Mouse (Mus musculus) testis, adult 2 months (tissue): ENCODE measurements around the gene 9330182O14Rik. TPM values are rescaled to one million over a fixed set of nuclear protein-coding genes. Genes with fewer than 3 reads are reported as not detected.

Source experiments
- H3K27ac ChIP-seq: fragments of 200-500 bp; 2 replicates; pipeline ENCODE4 v1.5.1; 2012; ENCODE audit warnings: low read depth, low read length; ENCODE audit not compliant: control insufficient read depth, insufficient read depth
- H3K27me3 ChIP-seq: fragments of 200-500 bp; 2 replicates; pipeline ENCODE4 v1.6.1; 2012; ENCODE audit warnings: mild to moderate bottlenecking, low read length, moderate library complexity; ENCODE audit not compliant: control insufficient read depth, insufficient read depth
- H3K36me3 ChIP-seq: fragments of 200-500 bp; 2 replicates; pipeline ENCODE4 v1.6.1; 2012; ENCODE audit warnings: mild to moderate bottlenecking, low read length; ENCODE audit not compliant: control insufficient read depth, insufficient read depth
- H3K4me1 ChIP-seq: fragments of 200-500 bp; 2 replicates; pipeline ENCODE4 v1.6.1; 2012; ENCODE audit warnings: low read length; ENCODE audit not compliant: control insufficient read depth, insufficient read depth
- H3K4me3 ChIP-seq: fragments of 200-500 bp; 2 replicates; pipeline ENCODE4 v1.5.1; 2012; ENCODE audit warnings: low read depth, mild to moderate bottlenecking, low read length, moderate library complexity, mixed read lengths; ENCODE audit not compliant: control insufficient read depth
- CTCF ChIP-seq: fragments of 200-500 bp; IDR thresholded peaks from 2 replicates; pipeline ENCODE4 v1.5.1; 2012; ENCODE audit warnings: low read depth, mild to moderate bottlenecking, inconsistent platforms, low read length, moderate library complexity; ENCODE audit not compliant: control insufficient read depth, insufficient read depth, insufficient replicate concordance
- POLR2A ChIP-seq: fragments of 200-500 bp; IDR thresholded peaks from 2 replicates; pipeline ENCODE4 v1.6.1; 2012; ENCODE audit warnings: low read depth, mild to moderate bottlenecking, inconsistent platforms, low read length, moderate library complexity; ENCODE audit not compliant: control insufficient read depth
- polyA plus RNA-seq: library from polyadenylated mRNA; depleted of rRNA; stranded (reverse); fragments of >200 nt; gene quantifications from 2 replicates; pipeline ENCODE4 v1.2.3, GENCODE M21; 2012

The 9330182O14Rik gene
- polyA plus RNA-seq, 1 experiment, result 0.86 TPM

- Histone ChIP-seq H3K27ac (no peak overlapping the region), H3K36me3 (no peaks in the 10 kb centered on the region), H3K27me3 (no peaks in the 10 kb centered on the region), H3K4me1 (peaks cover 10% of the 10 kb centered on the region), H3K4me3 (no peak overlapping the region)
- no peak for TF ChIP-seq CTCF
- TF ChIP-seq POLR2A, result no peak
Observed at GRCm38 (mm10) chr15:40129496-40129895, 4.7 kb upstream of the 9330182O14Rik start.

- Histone ChIP-seq H3K4me1 (peaks cover 12% of the 10 kb centered on the region), H3K27me3 (no peaks in the 10 kb centered on the region), H3K27ac (no peak overlapping the region), H3K4me3 (peak overlapping the region; percentile 47), H3K36me3 (no peaks in the 10 kb centered on the region)
- no peak for TF ChIP-seq POLR2A
- peak; percentile 91 for TF ChIP-seq CTCF
Observed at GRCm38 (mm10) chr15:40130880-40131478, 3.2 kb upstream of the 9330182O14Rik start.

GRCm38 (mm10) chr15:40132408-40132807, 1.8 kb upstream of the 9330182O14Rik start:
- Histone ChIP-seq H3K27me3 (no peaks in the 10 kb centered on the region), H3K27ac (no peak overlapping the region), H3K4me3 (no peak overlapping the region), H3K36me3 (no peaks in the 10 kb centered on the region), H3K4me1 (peaks cover 12% of the 10 kb centered on the region)
- TF ChIP-seq CTCF (no peak), POLR2A (no peak)

GRCm38 (mm10) chr15:40144221-40144620, 10.1 kb downstream of the 9330182O14Rik start:
- H3K27ac ChIP-seq, result no peak overlapping the region
- peak; percentile 4; the same call in 1 of the 2 replicates for TF ChIP-seq CTCF
- TF ChIP-seq POLR2A, result no peak

GRCm38 (mm10) chr15:40157683-40158082, 23.5 kb downstream of the 9330182O14Rik start:
- Histone ChIP-seq H3K4me3 (no peak overlapping the region), H3K4me1 (no peaks in the 10 kb centered on the region), H3K27me3 (no peaks in the 10 kb centered on the region), H3K27ac (no peak overlapping the region), H3K36me3 (no peaks in the 10 kb centered on the region)
- TF ChIP-seq CTCF, result no peak
- no peak for TF ChIP-seq POLR2A

More at GRCm38 (mm10) chr15:40144221-40144620, 10.1 kb downstream of the 9330182O14Rik start:
- Histone ChIP-seq H3K4me3 (no peak overlapping the region), H3K27me3 (no peaks in the 10 kb centered on the region), H3K4me1 (no peaks in the 10 kb centered on the region), H3K36me3 (no peaks in the 10 kb centered on the region)

GRCm38 (mm10) chr15:40166560-40167275, 32.6 kb downstream of the 9330182O14Rik start:
- TF ChIP-seq POLR2A, result no peak
- TF ChIP-seq CTCF, result no peak
- Histone ChIP-seq H3K27ac (no peak overlapping the region), H3K4me3 (no peak overlapping the region), H3K36me3 (no peaks in the 10 kb centered on the region), H3K4me1 (peaks cover 4% of the 10 kb centered on the region; the same call in 1 of the 2 replicates), H3K27me3 (no peaks in the 10 kb centered on the region)

GRCm38 (mm10) chr15:40167276-40168139, 33.3 kb downstream of the 9330182O14Rik start:
- Histone ChIP-seq H3K27me3 (no peaks in the 10 kb centered on the region), H3K4me1 (peaks cover 4% of the 10 kb centered on the region; the same call in 1 of the 2 replicates), H3K36me3 (no peaks in the 10 kb centered on the region), H3K4me3 (no peak overlapping the region), H3K27ac (no peak overlapping the region)
- TF ChIP-seq POLR2A (no peak), CTCF (no peak)
